Mouse (Mus musculus) thymus, postnatal 0 days (tissue): ENCODE data around the gene Taar5. TPM values are rescaled to one million over a fixed set of nuclear protein-coding genes. Genes with fewer than 3 reads are reported as not detected.

Experiments used
- DNase-seq: peaks from one replicate; pipeline ENCODE4 v3.0.0-alpha.2; 2015; ENCODE audit warnings: low spot score
- polyA plus RNA-seq: library from polyadenylated mRNA; unstranded; fragments of >200 nt; fragmentation: Nextera tagmentation; extraction: Ambion mirVana; gene quantifications from 2 replicates; pipeline ENCODE4 v1.2.1, GENCODE M21; 2015

Gene Taar5
- polyA plus RNA-seq = not detected in 2 replicates

DNA sequence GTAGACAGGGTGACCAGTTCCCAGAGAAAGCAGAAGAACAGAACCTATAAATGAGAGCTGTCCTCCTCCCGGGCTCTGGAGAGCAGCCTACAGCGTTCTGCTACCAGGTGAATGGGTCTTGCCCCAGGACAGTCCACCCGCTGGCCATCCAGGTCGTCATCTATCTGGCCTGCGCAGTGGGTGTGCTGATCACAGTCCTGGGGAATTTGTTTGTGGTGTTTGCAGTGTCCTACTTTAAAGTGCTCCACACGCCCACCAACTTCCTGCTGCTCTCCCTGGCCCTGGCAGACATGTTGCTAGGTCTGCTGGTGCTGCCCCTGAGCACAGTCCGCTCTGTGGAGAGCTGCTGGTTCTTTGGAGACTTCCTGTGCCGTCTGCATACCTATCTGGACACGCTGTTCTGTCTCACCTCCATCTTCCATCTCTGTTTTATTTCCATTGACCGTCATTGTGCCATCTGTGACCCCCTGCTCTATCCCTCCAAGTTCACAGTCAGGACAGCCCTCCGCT, at the start of gene Taar5:
Taar5 (plus strand) TSS at position 51 of the 510 bp plus-strand sequence.
- no peak for DNase-seq

DNA sequence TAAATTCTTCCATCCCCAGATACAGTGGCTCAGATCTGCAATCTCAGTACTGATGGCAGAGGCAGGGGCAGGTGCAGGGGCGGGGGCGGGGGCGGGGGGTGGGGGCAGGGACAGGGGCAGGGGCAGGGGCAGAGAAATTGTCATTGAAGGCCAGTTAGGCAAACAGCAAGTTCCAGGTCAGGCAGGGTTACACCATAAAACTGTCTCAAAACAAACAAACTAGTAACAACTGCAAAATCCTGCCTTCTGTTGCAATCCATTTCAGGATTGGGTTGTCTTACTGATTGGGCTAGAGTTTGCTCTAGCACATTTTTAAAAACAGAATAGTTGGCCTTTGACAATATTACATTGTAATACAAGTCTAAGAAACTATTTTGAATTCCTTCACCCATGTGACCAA, 48.0 kb upstream of the Taar5 start:
- DNase-seq = no peak

DNA sequence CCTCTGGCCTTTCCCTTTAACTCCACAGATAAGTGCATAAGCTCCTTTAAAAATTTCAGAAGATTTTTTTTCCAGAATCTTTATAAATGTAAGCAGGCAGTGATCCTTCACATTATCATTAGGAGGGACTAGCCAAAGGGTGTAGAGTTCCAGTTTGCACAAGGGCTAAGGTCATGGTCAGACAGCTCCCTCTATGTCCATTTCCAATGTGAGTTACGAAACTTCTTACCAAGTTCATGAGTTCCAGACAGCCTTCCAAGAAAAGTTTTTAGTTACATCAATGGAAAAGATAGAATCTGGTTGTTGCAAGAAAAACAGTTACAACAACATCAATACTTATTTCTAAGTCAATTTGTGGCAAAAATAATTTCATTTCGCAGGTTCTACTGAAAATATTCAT, 46.6 kb upstream of the Taar5 start:
- no peak for DNase-seq

DNA sequence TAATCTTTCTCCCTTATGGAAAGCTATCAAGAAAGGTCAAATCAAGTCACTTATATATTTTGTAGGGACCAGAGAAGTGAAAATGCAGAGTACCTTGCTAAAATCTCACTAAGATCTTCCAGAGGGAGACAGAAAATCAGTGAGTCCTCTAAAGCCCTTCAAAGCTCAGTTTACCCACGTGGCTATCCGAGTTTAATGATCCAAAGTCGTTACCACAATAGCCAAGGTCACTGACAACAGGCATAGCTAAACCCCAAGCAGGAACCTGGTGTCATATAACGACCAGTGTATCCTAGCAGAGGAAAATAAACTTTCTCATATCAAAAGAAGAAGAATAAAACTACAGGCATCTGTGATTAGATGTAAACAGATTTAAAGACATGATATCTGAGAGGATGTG, 32.9 kb upstream of the Taar5 start:
- no peak for DNase-seq

DNA sequence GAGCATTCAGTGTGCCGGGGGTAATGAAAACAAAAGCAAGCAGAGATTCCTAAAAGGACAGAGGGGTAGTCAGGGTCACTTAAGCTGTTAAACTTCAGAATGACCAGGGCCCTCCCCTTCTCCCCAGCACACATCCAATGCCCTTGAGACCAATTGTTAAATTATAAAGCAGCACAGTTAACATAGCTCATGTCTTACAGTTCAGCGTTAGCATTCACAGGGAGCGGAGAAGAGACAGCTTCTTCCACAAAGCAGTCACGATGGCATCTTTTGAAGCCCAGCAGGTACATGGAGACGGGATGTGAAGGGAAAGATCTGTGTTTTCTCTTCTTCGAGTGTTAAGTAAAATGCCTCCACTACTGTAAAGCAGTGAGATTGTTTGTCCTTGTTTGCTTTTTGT, 32.2 kb upstream of the Taar5 start, which contains the start of gene Taar2:
Taar2 (plus strand) TSS at position 261 of the 400 bp plus-strand sequence.
- no peak for DNase-seq

DNA sequence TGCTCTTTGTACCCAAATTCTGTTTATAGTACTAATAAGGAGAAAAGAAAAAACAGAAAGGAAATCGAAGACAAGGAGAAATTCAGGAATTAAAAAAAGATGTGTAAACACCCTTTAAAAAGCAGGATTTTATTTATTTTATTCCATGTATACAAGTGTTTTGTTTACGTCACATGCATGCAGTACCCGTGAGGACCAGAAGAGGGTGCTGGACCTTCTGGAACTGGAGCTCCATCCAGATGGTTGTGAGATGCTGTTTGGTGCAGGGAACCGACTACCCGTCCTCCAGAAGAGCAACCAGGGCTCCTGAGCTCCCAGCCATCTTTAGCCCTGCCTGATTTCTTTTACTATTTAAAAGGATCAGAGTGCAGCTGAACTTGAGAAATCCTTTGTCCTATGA, 28.0 kb upstream of the Taar5 start:
- DNase-seq = peak; percentile 2

DNA sequence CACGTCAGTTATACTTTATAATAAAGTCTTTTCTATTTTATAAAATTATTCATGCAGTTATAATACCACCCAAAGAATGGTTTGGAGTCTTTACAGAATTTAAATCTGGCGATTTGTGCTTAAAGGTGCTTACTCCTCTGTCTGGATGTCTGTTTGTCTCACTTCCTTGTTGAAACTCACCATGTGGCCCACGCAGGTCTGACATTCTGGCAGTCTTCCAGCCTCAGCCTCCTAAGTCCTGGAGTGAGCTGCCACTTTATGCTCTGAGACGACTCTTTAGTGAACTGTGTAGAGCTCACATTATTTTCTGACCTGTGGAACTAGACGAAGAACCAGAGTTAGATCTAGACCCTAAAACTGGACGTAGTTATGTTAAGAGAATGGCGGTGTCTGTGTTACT, 22.5 kb upstream of the Taar5 start:
- DNase-seq = no peak

DNA sequence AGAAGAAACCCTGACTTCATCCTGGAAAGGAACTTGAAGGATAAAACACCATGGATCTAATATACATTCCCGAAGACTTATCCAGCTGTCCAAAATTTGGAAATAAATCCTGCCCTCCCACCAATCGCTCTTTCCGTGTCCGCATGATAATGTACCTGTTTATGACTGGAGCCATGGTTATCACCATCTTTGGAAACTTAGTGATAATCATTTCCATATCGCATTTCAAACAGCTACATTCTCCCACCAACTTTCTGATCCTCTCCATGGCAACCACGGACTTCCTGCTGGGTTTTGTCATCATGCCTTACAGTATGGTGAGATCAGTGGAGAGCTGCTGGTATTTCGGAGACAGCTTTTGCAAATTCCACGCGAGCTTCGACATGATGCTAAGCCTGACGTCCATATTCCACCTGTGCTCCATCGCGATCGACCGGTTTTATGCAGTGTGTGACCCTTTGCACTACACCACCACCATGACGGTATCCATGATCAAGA, 20.9 kb upstream of the Taar5 start, which contains the start of gene Taar3:
Taar3 (plus strand) TSS at position 51 of the 498 bp plus-strand sequence.
- no peak for DNase-seq

DNA sequence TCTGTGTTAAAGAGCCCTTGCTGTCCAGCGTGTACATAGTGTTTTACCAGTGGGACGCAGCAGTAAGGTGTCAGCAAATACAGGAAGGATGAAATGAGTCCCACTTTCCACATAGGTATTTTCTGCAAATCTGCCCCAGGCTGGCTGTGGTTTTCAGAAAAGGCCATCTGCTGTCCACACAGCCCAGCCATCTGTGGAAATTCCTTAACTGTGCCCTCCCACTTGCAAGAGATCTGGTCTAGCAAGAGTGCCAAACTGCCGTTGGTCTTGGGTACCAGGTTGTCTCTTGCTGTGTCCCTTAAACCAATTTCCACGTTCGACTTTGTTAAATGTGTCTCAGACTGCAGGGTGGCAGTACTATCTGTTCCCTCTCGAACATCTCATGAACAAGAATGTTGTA, 18.8 kb upstream of the Taar5 start:
- DNase-seq = no peak

DNA sequence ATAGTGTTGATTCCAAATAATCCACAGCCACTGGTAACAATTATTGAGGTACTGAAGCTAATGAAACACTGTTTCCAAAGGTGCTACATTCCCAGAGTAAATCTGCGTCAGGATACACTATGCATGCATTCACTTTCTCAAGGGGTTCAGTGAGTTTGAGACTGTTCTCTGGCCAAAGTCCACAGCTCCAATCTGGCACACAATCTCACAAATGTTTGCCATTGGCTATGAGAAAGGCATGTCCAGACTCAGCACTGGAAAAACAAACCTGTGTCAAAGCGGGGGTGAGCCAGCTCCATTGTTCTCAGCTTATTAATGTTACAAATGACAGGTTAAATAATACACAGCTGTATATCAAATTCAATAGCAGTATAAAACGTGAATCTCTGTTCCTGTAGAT, 11.4 kb upstream of the Taar5 start:
- no peak for DNase-seq

DNA sequence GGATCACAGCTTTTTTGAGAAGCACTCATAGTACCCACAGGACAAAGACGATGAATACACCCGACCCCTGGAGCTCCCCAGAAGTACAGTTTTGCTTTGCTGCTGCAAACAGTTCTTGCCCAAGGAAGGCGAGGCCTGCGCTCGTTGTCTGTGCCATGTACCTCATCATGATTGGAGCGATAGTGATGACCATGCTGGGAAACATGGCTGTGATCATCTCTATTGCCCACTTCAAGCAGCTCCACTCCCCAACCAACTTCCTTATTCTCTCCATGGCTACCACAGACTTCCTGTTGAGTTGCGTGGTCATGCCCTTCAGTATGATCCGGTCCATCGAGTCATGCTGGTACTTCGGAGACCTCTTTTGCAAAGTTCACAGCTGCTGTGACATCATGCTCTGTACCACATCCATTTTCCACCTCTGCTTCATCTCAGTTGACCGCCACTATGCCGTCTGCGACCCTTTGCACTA, 10.0 kb upstream of the Taar5 start, which contains the start of gene Taar4:
Taar4 (plus strand) TSS at position 51 of the 472 bp plus-strand sequence.
- no peak for DNase-seq

DNA sequence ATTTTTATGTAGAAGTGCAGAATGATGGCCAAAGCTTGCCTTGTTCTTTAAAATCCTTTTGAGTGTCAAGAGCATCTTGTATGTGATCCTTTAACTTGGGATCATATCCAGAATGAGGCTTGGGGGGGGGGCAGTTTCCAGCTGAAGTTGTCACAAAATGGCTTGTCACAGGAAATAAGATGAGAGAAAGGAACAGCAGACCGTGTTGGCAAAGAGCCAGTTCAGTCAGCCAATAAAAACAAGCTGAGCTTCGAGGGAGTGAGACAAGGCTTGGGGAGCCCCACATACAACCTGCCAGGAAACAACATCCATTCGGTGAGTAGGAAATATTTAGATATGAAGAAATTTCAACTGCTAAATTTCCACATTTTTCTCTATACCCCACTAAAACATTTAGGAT, 7.1 kb upstream of the Taar5 start:
- no peak for DNase-seq

DNA sequence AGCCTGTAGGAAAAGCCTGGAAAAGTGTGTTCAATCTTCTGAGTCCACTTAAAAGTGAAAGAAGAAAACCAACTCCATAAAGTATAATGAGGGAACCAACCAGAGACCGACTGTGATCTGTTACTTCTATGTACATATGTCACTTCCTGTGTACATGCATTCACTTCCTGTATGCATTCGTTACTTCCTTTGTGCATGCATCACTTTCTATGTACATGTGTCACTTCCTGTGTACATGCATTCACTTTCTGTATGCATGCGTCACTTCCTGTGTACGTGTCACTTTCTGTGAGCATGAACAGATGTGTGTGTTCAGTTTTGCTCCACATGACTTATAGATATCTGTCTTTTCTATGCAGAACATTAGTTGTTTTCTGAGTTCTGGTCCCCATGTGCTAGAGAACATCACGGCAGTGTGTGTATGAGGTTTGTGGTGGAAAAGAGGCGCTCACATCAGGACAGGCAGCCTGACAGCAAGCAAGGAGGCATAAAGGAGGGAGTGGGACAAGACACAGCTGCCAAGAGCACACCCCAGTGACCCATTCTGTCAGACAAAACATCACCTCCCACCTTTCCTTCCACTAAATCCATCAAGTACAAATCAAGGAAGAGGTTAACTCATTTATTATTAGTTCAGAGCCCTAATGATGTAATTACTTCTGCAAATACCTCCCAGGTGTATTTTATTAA, 5.4 kb upstream of the Taar5 start:
- DNase-seq = peak; percentile 2

DNA sequence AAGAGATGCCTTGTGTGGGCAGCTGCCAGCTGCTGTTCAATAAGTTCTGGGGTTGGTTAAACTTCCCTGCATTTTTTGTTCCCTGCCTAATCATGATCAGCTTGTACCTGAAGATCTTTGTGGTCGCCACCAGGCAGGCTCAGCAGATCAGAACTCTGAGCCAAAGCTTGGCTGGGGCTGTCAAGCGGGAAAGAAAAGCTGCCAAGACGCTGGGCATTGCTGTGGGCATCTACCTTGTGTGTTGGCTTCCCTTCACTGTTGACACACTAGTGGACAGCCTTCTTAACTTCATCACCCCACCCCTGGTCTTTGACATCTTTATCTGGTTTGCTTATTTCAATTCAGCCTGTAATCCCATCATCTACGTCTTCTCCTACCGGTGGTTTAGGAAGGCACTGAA, 750 bp downstream of the Taar5 start:
- DNase-seq = no peak

DNA sequence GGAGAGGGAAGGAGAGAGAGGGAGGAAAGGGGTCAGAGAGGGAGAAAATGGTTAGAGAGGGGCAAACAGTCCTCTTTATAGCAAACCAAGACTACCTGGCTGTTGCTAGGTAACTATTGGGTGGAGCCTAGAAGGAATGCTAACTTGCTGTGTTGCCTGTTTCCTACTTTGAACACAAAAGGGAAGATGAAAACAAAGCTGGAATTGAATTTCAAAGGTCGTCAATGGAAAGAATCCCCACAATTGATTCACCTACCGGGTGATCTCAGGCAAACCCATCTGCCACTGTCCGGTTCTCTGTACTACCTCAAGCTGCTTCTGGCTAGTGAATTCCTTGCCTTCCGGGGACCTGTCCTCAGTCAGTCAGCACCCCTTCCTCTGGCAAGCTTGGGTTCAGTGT, 7.5 kb downstream of the Taar5 start:
- no peak for DNase-seq

DNA sequence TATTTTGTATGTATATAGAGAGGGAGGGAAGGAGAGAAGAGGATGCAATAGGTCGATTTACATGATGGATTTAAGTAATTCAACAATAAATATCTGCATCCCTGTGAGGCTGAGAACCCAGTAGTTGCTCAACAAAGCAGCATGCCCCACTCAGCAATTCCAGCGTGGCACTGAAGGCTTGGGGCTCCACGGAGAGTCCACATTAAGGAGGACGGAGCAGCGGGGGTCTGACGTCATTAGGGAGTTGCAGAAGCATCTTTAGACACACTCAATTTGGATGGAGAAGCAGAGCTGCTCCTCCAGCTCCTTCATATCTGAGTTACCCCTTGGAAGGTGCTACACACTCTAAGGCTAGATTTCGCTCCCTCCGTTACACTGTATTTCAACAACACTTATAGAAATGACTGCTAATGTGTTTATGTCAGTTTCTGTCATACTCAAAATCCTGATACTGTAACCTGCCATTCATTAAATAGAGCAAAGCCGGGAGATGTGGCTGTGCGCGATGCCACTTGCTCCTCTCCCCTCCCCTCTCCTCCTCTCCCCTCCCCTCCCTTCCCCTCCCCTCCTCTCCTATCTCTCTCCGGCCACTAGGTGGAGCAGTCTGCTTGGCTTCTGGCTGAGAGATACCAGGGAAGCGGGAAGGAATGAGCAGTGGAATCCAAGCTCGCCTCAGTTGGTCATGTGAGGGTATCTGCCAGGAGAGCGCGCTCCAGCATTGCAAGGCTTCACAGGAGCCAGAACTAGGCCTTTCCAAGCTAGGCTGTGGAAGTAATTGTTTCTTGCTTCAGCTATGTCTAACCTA, 8.6 kb downstream of the Taar5 start:
- DNase-seq = peak; percentile 52

DNA sequence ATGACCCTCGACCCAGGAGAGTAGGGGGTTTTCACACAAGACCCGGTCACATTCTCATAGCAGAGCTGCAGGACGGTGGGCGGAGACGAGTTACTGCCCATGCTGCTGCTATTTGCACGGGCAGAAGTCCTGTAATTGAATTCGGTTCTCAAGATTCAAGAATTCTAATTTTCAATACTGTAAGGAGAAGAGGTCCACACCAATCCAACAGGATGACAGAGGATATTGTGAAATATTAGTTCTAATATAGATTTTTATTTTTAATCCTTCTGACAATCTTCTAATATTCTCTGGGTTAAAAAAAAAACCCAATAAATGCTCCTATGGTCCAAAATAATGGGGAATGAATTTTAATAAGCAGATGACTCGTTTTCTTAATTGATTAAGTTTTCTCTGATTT, 15.0 kb downstream of the Taar5 start, which contains the start of gene Taar6:
Taar6 (minus strand) TSS at position 101 of the 400 bp plus-strand sequence.
- DNase-seq = no peak

DNA sequence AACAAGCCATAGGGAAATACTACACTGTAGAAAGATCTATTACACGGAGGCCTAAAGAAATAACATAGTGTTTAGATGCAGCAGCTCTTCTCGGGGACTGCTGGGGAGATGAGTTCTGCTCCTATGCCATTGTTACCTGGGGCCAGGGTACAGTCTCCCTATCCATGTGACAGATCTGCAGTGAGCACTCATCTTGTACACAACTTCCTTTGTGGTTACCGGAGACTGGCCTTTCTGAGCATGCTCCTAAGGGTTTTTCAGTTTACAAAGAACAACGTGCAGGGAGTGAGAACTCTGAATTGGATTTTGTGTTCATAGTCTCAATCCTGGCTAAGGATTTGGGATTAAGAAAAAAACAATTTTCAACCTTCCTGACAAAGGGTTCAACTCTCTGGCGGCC, 15.9 kb downstream of the Taar5 start:
- DNase-seq = no peak

DNA sequence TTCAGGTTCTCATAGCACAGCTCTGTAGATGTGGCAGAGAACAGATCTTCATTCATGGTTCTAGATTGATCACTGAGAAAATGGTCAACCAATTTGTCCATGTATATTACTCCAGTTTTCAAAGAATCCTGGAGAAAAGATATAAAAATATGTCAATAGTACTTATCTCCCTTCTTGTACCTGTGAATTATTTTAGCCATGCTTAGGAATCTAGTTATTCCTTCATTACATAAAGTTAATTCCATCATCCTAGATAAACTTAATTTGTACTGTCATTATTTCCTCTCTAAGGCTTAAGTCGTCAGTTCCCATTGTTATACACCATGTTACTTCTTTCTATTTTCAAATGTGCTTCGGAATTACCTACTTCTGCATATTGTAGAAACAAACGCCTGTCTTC, 22.9 kb downstream of the Taar5 start, which contains the start of gene Taar7a:
Taar7a (minus strand) TSS at position 101 of the 400 bp plus-strand sequence.
- DNase-seq = no peak

DNA sequence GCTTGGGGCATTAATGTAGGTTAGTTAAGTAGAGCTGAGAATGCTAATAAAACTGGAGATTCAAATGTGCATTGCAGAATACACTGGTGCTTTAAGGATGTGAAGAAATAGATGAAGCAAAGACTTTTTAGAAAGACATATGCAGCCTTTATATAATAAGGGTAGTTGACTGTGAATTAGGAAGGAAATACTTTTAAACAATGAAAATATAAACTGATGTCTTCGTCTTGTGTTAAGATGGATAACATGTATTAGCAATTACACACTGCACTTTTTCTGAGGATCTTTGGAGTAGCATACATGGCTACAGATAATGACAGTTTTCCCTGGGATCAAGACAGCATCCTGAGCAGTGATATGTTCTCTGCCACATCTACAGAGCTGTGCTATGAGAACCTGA, 29.1 kb downstream of the Taar5 start, which contains the start of gene Taar7b:
Taar7b (plus strand) TSS at position 301 of the 400 bp plus-strand sequence.
- no peak for DNase-seq

DNA sequence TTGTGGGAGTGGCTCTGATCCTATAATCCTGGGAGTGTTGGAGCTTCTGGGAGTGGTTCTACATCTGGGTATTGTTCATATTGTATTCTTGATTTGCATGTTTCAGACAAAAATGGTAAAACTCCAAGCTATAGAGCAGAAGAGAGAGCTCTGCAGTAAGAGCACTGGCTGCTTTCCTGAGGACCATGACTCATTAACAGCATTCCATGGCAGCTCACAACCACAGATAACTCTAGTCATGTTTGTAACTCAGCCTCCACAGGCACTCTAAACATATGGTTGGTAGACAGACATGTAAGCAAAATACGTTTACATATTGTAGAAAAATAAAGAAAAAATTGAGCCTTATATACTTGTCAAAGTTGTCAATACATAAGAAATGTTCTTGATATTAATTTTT, 35.9 kb downstream of the Taar5 start:
- no peak for DNase-seq

DNA sequence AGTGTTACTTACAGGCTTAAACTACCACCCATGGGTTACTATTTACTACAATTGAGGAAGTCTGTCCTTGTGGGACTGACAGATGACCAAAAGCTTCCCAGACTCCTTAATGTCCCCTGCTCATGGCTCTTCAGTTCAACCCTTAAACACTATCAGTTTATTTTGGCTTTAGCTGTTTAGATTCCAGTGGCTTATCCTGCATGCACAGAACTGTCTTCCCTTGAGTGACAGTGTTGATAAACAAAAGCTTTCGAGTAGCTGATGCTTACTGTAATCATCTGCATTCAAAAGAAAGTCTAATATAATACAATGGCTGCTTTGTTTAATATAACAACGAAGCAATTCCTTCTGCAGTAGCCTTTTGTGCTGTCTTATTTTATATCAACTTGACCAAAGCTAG, 36.5 kb downstream of the Taar5 start:
- no peak for DNase-seq
